Mouse (Mus musculus): ENCODE results near the gene Acot11.

DNA sequence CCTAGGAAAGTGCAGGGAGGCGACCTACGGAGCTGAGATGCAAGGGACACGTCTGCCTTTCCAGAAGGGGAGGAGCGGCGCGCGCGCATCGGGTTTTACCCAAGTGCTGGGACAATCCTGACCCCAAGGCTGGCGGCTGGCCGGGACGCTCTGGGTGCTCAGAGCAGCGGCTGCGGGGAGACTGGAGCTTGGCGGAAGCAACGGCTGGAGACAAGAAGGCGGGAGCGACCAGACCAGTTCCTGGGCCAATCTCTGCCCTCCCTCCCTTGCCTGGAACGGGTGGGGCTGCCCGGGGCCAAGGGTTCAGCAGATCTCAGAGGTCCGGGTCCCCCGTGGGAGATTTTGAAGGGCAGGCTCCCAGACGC, at the start of gene Acot11:
- no peak for TF ChIP-seq CTCF (IDR thresholded peaks at IDR 0.05; ENCODE audit: low read depth, low read length)
- TF ChIP-seq POLR2A (IDR thresholded peaks at IDR 0.05; ENCODE audit: extremely low read depth, insufficient read depth, low read length): no peak

All from liver, adult 2 months (tissue).